Mouse (Mus musculus): ENCODE measurements around the gene Ppp1r12b. TPM values are rescaled to one million over a fixed set of nuclear protein-coding genes. Genes with fewer than 3 reads are reported as not detected.

The Ppp1r12b gene
- polyA plus RNA-seq, 1 experiment from 2014 or later = 18.0 TPM

DNA sequence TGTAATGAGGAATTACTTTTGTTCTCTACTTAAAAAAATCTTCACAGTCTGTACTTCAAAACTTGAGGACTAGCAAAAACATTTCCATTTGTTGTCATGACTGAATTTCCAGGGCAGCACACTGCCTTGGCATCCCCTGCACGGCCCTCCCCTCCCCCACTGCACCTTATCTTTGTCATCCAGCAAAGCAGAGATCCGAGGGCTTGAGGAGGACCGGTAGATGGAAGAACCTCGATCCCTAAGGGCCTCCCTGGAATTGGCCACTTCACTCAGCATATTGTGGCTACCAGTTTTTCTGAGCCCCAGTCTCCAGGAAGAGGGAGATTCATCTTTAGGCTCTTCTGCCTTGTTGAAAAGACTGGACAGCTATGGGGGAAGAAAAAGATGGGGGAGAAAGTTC lies 79.9 kb downstream of the Ppp1r12b start:
- Histone ChIP-seq H3K9ac (no peak overlapping the region), H3K36me3 (0 out of 2 replicates have a peak, but pooled peaks cover 5% of the 10 kb centered on the region), H3K27ac (no peak overlapping the region), H3K4me2 (replicated peaks) (no peak overlapping the region), H3K27me3 (replicated peaks) (no peaks in the 10 kb centered on the region), H3K4me3 (replicated peaks) (no peak overlapping the region), H3K4me1 (replicated peaks) (no peaks in the 10 kb centered on the region), H3K9me3 (no peaks in the 10 kb centered on the region)
- no peak for ATAC-seq
- 37% methylated on average over 4 of the region's 4 CpGs for WGBS

DNA sequence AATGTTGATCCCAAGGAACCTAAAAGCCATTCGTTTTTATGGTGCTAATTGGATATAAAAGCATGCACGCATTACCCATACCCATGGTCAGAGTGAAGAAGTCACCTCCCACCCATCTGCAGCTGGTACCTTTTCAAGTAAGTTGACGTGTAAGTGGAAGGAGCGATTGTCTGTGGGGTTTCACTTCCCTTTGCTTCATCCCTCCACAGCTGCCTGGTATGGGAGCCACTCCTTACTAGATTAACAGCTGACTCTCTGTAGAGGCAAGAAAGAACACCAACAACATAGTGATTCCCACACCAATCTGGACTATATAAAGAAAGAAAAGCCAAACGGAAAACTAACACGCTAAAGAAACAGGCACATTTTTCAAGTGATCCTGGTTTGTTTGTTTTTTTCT lies 83.1 kb downstream of the Ppp1r12b start:
- Histone ChIP-seq H3K9me3 (no peaks in the 10 kb centered on the region), H3K4me2 (replicated peaks) (no peak overlapping the region), H3K36me3 (0 out of 2 replicates have a peak, but pooled peaks cover 12% of the 10 kb centered on the region), H3K9ac (no peak overlapping the region), H3K4me1 (replicated peaks) (no peaks in the 10 kb centered on the region), H3K27me3 (replicated peaks) (no peaks in the 10 kb centered on the region), H3K27ac (no peak overlapping the region), H3K4me3 (replicated peaks) (no peak overlapping the region)
- WGBS = 85% methylated on average over 6 of the region's 6 CpGs
- no peak for ATAC-seq

DNA sequence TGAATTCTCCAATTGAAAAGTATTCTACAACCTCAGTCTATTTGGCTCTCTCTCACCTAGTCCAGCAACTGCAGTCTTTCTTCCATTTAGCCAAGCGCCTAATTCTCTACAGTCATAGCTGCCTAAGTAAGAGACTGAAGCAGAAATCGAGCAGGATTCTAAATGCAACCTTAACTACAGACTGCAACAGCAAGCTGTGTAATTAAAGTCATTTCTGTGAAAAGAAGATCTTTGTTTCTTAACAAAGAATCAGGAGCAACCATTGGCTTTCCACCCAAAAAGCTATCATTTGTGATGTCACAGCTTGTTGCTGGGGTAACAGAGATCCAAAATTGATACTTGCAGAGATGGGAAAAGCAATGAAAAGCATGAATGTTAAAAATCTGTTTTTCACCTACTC lies 89.3 kb downstream of the Ppp1r12b start:
- no peaks in the 10 kb centered on the region for H3K27me3 ChIP-seq (replicated peaks)
- H3K4me1 ChIP-seq (replicated peaks) = no peaks in the 10 kb centered on the region
- H3K4me3 ChIP-seq (replicated peaks) = no peak overlapping the region
- no peak overlapping the region for H3K27ac ChIP-seq
- no peak overlapping the region for H3K4me2 ChIP-seq (replicated peaks)
- H3K36me3 ChIP-seq = 0 out of 2 replicates have a peak, but pooled peaks cover 9% of the 10 kb centered on the region
- no peaks in the 10 kb centered on the region for H3K9me3 ChIP-seq
- no peak overlapping the region for H3K9ac ChIP-seq
- ATAC-seq = no peak
- 93% methylated on average over 2 of the region's 2 CpGs for WGBS

DNA sequence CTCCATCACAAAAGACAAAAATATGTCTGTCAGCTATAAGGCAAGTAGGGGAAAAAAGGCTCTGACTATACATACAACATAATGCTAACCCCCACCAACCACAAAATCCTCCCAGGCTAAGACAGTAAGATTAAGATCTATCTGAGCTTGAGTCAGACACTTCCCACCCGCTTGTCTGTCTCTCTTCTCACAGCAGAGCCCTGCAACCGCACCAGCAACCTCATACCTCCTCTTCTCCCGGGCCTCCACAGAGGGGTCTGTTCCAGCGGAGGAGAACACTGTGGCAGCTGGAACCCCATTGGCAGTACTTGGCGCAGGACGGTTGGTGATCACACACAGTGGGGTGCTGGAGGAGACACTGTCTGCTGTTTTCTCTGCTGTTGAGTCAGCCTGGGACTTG lies 90.2 kb downstream of the Ppp1r12b start:
- Histone ChIP-seq H3K4me2 (replicated peaks) (no peak overlapping the region), H3K36me3 (0 out of 2 replicates have a peak, but pooled peaks cover 9% of the 10 kb centered on the region), H3K4me3 (replicated peaks) (no peak overlapping the region), H3K27ac (no peak overlapping the region), H3K9me3 (no peaks in the 10 kb centered on the region), H3K9ac (no peak overlapping the region), H3K4me1 (replicated peaks) (no peaks in the 10 kb centered on the region), H3K27me3 (replicated peaks) (no peaks in the 10 kb centered on the region)
- 67% methylated on average over 6 of the region's 6 CpGs for WGBS
- no peak for ATAC-seq

DNA sequence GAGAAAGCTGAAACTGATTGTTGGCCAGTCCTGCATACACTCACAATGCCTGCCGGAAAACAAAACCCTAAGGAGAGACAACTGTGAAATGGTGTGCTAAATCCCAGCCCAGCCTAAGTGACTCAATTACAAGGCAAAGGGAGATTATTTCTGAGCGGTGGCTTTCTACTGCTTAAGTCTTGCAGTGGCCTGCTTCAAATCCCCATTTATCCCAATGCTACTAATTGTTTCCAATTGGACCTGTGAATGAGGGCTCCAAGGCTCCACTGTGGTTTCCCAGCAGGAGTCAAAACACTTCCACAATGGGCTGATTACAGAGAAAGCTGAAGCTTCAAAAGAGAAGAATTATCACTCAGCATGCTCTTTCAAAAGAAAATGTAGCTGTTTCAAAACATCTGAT lies 95.2 kb downstream of the Ppp1r12b start:
- ATAC-seq = no peak
- Histone ChIP-seq H3K27me3 (replicated peaks) (no peaks in the 10 kb centered on the region), H3K36me3 (0 out of 2 replicates have a peak, but pooled peaks cover 2% of the 10 kb centered on the region), H3K9ac (no peak overlapping the region), H3K4me1 (replicated peaks) (no peaks in the 10 kb centered on the region), H3K4me2 (replicated peaks) (no peak overlapping the region), H3K4me3 (replicated peaks) (no peak overlapping the region), H3K27ac (no peak overlapping the region), H3K9me3 (no peaks in the 10 kb centered on the region)
- 66% methylated on average over 2 of the region's 2 CpGs for WGBS

- Histone ChIP-seq H3K9me3 (no peaks in the 10 kb centered on the region), H3K27me3 (replicated peaks) (no peaks in the 10 kb centered on the region), H3K4me3 (replicated peaks) (no peak overlapping the region), H3K27ac (no peak overlapping the region), H3K36me3 (0 out of 2 replicates have a peak, but pooled peaks cover 2% of the 10 kb centered on the region), H3K4me1 (replicated peaks) (no peaks in the 10 kb centered on the region), H3K9ac (no peak overlapping the region), H3K4me2 (replicated peaks) (no peak overlapping the region)
- ATAC-seq = no peak
- 62% methylated on average over 3 of the region's 3 CpGs for WGBS
Measured at GRCm38 (mm10) chr1:134858344-134859053, 97.2 kb downstream of the Ppp1r12b start.

DNA sequence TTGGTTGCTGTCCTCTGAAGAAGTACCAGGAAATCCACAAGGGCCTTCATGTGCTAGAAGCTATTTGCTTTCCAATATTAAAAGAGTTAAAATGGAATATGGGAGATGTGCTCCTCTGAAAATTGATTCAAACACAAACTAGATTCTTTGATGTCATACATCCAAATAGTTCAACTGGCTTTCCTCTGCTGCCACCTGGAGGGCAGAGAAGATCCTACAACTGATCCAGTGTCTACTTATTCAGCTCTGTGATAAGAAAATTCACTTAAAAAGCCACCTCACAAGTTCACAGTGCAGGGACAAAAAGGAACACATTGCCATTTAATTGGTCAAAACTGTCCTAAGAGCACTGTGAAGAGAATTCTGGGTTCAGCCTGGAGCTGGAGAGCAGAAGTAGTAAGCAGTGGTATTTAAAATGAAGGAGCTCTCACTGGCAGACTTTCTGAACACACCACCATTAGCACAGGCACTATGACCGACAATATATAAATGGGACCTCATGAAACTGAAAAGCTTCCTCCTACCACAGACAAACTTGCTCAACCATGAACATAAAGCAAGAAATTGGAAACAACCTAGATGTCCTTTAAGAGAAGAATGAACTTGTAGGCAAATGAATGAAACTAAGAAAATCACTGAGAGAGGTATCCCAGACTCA lies 101.3 kb downstream of the Ppp1r12b start:
- Histone ChIP-seq H3K27me3 (replicated peaks) (no peaks in the 10 kb centered on the region), H3K9me3 (no peaks in the 10 kb centered on the region), H3K4me1 (replicated peaks) (no peaks in the 10 kb centered on the region), H3K36me3 (no peaks in the 10 kb centered on the region), H3K27ac (no peak overlapping the region), H3K9ac (no peak overlapping the region), H3K4me2 (replicated peaks) (no peak overlapping the region), H3K4me3 (replicated peaks) (no peak overlapping the region)
- no peak for ATAC-seq
- 86% methylated on average over 1 of the region's 1 CpGs for WGBS

- 90% methylated on average over 3 of the region's 3 CpGs for WGBS
- Histone ChIP-seq H3K27me3 (replicated peaks) (no peaks in the 10 kb centered on the region), H3K4me1 (replicated peaks) (no peaks in the 10 kb centered on the region), H3K36me3 (no peaks in the 10 kb centered on the region), H3K4me2 (replicated peaks) (no peak overlapping the region), H3K27ac (no peak overlapping the region), H3K4me3 (replicated peaks) (no peak overlapping the region), H3K9ac (no peak overlapping the region), H3K9me3 (no peaks in the 10 kb centered on the region)
- ATAC-seq = no peak
Measured at GRCm38 (mm10) chr1:134852797-134853196, 102.9 kb downstream of the Ppp1r12b start.

GRCm38 (mm10) chr1:134851211-134851610 lies 104.5 kb downstream of the Ppp1r12b start:
- Histone ChIP-seq H3K4me1 (replicated peaks) (no peaks in the 10 kb centered on the region), H3K4me2 (replicated peaks) (no peak overlapping the region), H3K27me3 (replicated peaks) (no peaks in the 10 kb centered on the region), H3K36me3 (no peaks in the 10 kb centered on the region), H3K9me3 (no peaks in the 10 kb centered on the region), H3K4me3 (replicated peaks) (no peak overlapping the region), H3K9ac (no peak overlapping the region), H3K27ac (no peak overlapping the region)
- 87% methylated on average over 5 of the region's 5 CpGs for WGBS
- ATAC-seq = no peak

GRCm38 (mm10) chr1:134850361-134850760 lies 105.4 kb downstream of the Ppp1r12b start:
- Histone ChIP-seq H3K4me3 (replicated peaks) (no peak overlapping the region), H3K27ac (no peak overlapping the region), H3K9ac (no peak overlapping the region), H3K9me3 (no peaks in the 10 kb centered on the region), H3K27me3 (replicated peaks) (no peaks in the 10 kb centered on the region), H3K36me3 (no peaks in the 10 kb centered on the region), H3K4me1 (replicated peaks) (no peaks in the 10 kb centered on the region), H3K4me2 (replicated peaks) (no peak overlapping the region)
- WGBS = 93% methylated on average over 3 of the region's 3 CpGs
- ATAC-seq = no peak

DNA sequence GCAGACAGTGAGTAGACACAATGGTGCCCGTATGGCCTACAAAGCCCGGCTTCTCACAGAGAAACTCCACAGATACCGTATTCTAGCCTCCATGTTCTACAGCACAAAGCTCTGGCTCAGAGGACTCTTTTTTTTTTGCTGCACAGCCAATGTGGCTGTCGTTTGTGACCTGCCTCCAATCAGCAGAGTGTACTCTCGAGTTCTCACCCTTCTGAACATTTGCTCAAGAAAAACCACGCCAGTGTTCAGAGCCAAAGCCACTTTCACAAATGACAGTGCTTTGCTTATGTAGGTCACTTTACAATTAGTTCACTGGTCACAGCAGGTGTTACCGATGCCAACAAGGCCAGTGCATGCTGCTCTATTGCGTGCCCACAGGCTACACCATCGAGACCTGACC lies 107.9 kb downstream of the Ppp1r12b start:
- no peak for ATAC-seq
- WGBS = 83% methylated on average over 9 of the region's 9 CpGs
- H3K9ac ChIP-seq = no peak overlapping the region
- no peak overlapping the region for H3K4me3 ChIP-seq (replicated peaks)
- no peaks in the 10 kb centered on the region for H3K4me1 ChIP-seq (replicated peaks)
- no peaks in the 10 kb centered on the region for H3K27me3 ChIP-seq (replicated peaks)
- no peak overlapping the region for H3K4me2 ChIP-seq (replicated peaks)
- H3K27ac ChIP-seq = no peak overlapping the region
- no peaks in the 10 kb centered on the region for H3K9me3 ChIP-seq
- no peaks in the 10 kb centered on the region for H3K36me3 ChIP-seq

- Histone ChIP-seq H3K9ac (no peak overlapping the region), H3K27me3 (replicated peaks) (no peaks in the 10 kb centered on the region), H3K27ac (no peak overlapping the region), H3K4me2 (replicated peaks) (no peak overlapping the region), H3K4me3 (replicated peaks) (no peak overlapping the region), H3K36me3 (no peaks in the 10 kb centered on the region), H3K4me1 (replicated peaks) (no peaks in the 10 kb centered on the region), H3K9me3 (no peaks in the 10 kb centered on the region)
- no peak for ATAC-seq
- 78% methylated on average over 10 of the region's 10 CpGs for WGBS
Measured at GRCm38 (mm10) chr1:134846295-134846988, 109.3 kb downstream of the Ppp1r12b start.
